Mouse (Mus musculus): Measurements from ENCODE around the gene Aldh1a7.
"Not testable (repeated sequence)": the region's sequence is repeated elsewhere in the genome, so short reads cannot be mapped to it uniquely, and the experiment has no call there.

Gene Aldh1a7

GRCm38 (mm10) chr19:20727381-20727780 is at the start of gene Aldh1a7:
Aldh1a7 (minus strand) TSS chr19:20727562.
- no peak for DNase-seq

GRCm38 (mm10) chr19:20775681-20776080 is 48.3 kb upstream of the Aldh1a7 start:
- DNase-seq: no peak

GRCm38 (mm10) chr19:20773941-20774340 is 46.6 kb upstream of the Aldh1a7 start:
- DNase-seq: no peak

- DNase-seq: no peak
Observed at GRCm38 (mm10) chr19:20764214-20764613, 36.9 kb upstream of the Aldh1a7 start.

GRCm38 (mm10) chr19:20761675-20762426 is 34.5 kb upstream of the Aldh1a7 start:
- no peak for DNase-seq

GRCm38 (mm10) chr19:20761119-20761518 is 33.8 kb upstream of the Aldh1a7 start:
- no peak for DNase-seq

GRCm38 (mm10) chr19:20744630-20745029 is 17.3 kb upstream of the Aldh1a7 start:
- DNase-seq: no peak

- DNase-seq: no peak
Observed at GRCm38 (mm10) chr19:20728278-20728677, 916 bp upstream of the Aldh1a7 start.

GRCm38 (mm10) chr19:20722913-20723312 is 4.4 kb downstream of the Aldh1a7 start:
- DNase-seq: no peak

- no peak for DNase-seq
Observed at GRCm38 (mm10) chr19:20720298-20720697, 7.1 kb downstream of the Aldh1a7 start.

GRCm38 (mm10) chr19:20715617-20716016 is 11.7 kb downstream of the Aldh1a7 start:
- no peak for DNase-seq

GRCm38 (mm10) chr19:20715093-20715492 is 12.3 kb downstream of the Aldh1a7 start:
- DNase-seq: no peak

GRCm38 (mm10) chr19:20714543-20714942 is 12.8 kb downstream of the Aldh1a7 start:
- no peak for DNase-seq

GRCm38 (mm10) chr19:20707159-20707558 is 20.2 kb downstream of the Aldh1a7 start:
- no peak for DNase-seq

- no peak for DNase-seq
Observed at GRCm38 (mm10) chr19:20706747-20707146, 20.6 kb downstream of the Aldh1a7 start.

- no peak for DNase-seq
Observed at GRCm38 (mm10) chr19:20702074-20702473, 25.3 kb downstream of the Aldh1a7 start.

- DNase-seq: no peak
Observed at GRCm38 (mm10) chr19:20677697-20678355, 49.5 kb downstream of the Aldh1a7 start.

GRCm38 (mm10) chr19:20654141-20654873 is 73.1 kb downstream of the Aldh1a7 start:
- DNase-seq: no peak

- DNase-seq: no peak
Observed at GRCm38 (mm10) chr19:20653082-20653676, 74.2 kb downstream of the Aldh1a7 start.

- no peak for DNase-seq
Observed at GRCm38 (mm10) chr19:20650008-20650407, 77.4 kb downstream of the Aldh1a7 start.

- not testable (repeated sequence) for DNase-seq
Observed at GRCm38 (mm10) chr19:20647496-20647895, 79.9 kb downstream of the Aldh1a7 start.

GRCm38 (mm10) chr19:20644346-20644745 is 83.0 kb downstream of the Aldh1a7 start:
- DNase-seq: no peak
